Mouse (Mus musculus) embryo, embryonic 10.5 days (tissue): ENCODE results near the gene F13b.

Experiments
- DNase-seq: peaks from one replicate; pipeline ENCODE4 v3.0.0-alpha.2; 2015; ENCODE audit warnings: low spot score

F13b gene

GRCm38 (mm10) chr1:139501258-139501752 lies at the start of gene F13b:
F13b (plus strand) TSS chr1:139501702.
- DNase-seq = no peak

GRCm38 (mm10) chr1:139454340-139455225 lies 46.9 kb upstream of the F13b start, which contains the start of gene Aspm:
Aspm (plus strand) TSS chr1:139454772.
- DNase-seq = peak; percentile 98

DNA sequence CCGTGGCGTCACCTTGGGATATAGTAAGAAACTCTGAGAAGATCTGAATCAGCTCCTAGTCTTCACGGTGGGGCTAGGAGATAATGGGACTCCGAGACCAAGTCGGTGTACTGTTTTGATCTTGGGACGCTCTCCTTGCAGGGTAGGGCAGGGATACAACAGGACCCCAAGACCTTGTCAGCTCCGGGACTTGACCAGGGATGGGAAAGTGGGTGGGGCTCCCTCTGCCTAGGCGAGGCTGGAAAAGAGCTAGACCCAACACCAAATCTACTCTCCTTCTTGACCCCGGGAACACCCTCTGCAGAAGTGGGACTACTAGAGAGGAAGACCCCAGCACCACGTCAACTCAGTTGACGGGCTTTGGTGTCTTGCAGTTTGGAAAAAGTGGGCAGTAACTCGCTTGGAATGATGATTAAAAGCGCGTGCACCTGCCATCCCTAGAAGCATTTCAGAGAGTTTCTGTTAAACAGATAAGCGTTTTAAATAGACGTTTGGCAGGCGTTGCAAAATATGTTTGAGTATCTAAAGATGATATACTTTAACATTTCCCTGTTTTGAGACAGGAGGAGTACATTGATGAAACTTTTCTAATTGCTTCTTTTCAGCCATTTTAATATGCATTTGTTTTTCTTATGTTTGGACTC lies 46.2 kb upstream of the F13b start:
- peak; percentile 70 for DNase-seq

DNA sequence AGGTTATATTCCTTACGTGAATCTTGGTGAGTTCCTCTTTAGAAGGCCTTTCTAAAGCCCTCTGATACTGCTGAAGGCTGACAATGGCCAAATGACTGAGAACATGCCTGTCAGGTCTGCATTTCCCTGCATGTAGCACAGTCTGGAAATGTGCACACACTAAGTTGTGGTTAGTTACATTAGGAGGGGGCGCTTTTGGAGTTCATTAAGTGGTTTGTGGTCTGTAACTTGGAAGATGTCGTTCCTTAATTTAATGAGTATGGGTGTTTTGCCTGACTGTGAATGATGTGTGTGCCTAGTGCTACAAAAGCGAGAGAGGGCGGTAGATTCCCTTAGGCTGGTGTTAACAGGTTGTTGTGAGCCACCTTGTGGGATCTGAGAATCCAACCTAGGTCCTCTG lies 40.7 kb upstream of the F13b start:
- DNase-seq = no peak

- DNase-seq = no peak
Observed at GRCm38 (mm10) chr1:139465936-139466335, 35.6 kb upstream of the F13b start.

DNA sequence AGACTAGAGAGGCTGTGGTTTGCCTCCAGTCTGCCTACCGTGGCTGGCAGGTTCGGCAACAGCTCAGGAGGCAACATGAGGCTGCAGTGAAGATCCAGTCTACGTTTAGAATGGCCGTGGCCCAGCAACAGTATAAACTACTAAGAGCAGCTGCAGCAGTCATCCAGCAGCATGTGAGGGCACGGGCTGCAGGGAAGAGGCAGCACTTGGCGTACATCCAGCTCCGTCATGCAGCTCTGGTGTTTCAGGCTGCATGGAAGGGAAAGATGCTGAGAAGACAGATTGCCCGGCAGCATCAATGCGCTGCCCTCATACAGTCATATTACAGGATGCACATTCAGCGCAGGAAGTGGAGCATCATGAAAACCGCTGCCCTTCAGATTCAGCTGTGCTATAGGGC lies 22.6 kb upstream of the F13b start:
- DNase-seq = no peak

GRCm38 (mm10) chr1:139480246-139480645 lies 21.3 kb upstream of the F13b start:
- DNase-seq = no peak

- DNase-seq = no peak
Observed at GRCm38 (mm10) chr1:139481146-139481545, 20.4 kb upstream of the F13b start.

DNA sequence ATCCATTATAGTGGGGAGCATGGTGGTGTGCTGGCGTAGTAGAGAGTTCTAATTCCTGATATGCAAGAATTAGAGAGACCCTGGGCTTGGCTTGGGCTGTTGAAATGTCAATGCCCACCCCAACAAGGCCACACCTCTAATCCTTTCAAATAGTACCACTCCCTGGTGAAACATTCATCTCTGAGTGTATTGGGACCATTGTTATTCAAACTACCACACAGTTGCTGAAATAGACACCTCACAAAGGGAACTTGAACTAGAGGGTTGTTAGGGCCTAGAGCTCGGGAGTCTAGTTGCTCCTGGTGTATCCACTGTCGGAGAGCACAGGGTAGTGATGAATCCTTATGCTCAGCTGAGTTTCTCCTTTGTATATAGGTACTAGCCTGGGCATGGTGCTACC lies 6.9 kb upstream of the F13b start:
- no peak for DNase-seq

DNA sequence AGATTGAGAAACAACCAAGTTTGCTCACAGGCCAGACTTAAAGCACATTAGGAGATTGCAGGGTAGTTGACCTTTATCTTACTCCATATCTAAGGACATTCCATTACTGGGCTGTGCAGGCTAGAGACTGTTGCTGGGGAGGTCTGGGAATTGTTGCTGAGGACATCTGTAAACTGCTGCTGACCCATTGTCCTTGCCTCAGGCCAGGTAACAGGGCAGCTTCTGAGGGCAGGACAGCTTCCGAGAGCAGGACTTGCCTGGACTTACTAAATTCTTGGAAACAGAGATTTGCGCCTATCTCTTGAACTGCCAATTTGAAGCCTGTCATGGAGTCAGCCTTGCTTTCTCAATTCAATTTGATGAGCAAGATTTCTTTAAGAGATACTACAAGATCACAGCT lies 6.1 kb upstream of the F13b start:
- DNase-seq = no peak

DNA sequence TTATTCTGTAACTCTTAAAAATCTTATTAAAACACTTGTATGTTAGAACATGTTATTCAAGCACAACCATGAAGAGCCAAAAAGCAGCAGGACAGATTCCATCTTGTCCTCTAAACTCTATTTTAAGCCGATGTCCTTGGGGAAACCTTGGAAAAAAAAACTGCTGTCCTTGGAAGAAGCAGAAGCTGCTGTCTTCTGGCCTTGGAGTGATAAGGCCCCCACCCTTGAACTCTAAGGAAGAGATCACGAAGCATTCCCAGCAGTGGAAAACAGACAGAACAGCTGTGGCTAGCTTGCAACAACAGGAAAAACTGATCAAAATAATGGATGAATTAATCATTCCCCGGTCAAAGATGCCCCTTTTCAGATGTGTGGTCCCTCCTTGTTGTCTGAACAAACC lies 5.3 kb upstream of the F13b start:
- no peak for DNase-seq

GRCm38 (mm10) chr1:139499751-139500150 lies 1.8 kb upstream of the F13b start:
- no peak for DNase-seq

DNA sequence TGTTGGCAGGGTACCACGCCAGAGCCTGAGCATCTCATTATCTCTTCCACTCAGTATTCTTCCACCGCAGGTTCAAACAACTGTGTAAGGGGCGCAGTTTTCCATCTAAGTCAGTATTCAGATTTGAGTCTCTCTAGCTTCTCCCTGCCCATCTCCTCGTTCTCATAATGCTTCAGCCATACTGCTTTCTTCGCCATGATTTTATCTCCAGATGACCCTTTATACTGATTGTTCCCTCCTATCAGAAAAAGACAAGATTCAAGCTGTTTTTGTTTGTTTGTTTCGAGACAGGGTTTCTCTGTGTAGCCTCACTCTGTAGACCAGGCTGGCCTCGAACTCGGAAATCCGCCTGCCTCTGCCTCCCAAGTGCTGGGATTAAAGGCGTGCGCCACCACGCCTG lies 13.1 kb downstream of the F13b start:
- DNase-seq = no peak

DNA sequence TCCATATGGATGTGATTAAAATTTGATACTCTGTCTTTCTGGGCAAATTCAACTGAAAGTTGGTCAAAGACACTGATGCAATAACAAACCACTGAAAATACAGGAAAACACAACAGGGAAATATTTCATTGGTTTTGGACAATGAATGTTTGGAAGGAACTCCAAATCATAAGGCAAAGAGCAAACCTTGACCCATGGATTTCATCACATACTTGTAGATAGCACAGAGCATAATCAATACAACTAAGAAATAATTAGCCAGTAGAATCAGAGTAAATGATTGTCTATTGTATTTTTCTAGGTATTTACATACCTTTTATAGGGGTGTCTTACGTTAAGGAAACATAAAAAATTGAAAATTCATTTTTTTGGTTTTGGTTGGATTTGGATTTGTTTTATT lies 47.0 kb downstream of the F13b start:
- no peak for DNase-seq

DNA sequence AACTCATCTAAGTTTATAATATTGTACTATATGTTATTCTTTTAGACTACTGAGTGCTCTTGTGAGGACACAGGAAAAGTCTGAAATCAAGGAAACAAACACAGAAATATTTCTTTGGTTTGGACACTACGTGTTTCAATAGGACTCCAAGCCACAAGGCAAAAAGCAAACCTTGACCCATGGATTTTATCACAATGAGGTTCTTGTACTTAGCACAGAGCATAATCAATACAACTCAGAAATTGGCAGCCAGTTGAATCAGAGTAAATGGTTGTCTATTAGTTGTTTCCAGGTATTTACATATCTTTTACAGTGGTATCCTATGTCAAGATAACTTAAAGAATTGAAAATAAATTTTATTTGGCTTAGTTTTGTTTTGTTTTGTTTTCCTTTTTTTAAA lies 49.8 kb downstream of the F13b start:
- no peak for DNase-seq

GRCm38 (mm10) chr1:139560024-139560423 lies 58.5 kb downstream of the F13b start, which contains the start of gene Cfhr1:
Cfhr1 (minus strand) TSS chr1:139560272.
- DNase-seq = no peak
